Mouse (Mus musculus) cerebellum, adult 2 months (tissue): ENCODE data around the gene Tnr.

ENCODE experiments used
- CTCF ChIP-seq: fragments of 200-500 bp; IDR thresholded peaks from 2 replicates; pipeline ENCODE4 v1.5.1; 2011; ENCODE audit warnings: low read depth, mild to moderate bottlenecking, control low read depth, low read length, moderate library complexity, borderline replicate concordance; ENCODE audit not compliant: insufficient read depth
- POLR2A ChIP-seq: fragments of 200-500 bp; IDR thresholded peaks from 2 replicates; pipeline ENCODE4 v1.6.1; 2011; ENCODE audit warnings: low read length, control low read depth, borderline replicate concordance; ENCODE audit not compliant: insufficient read depth

GRCm38 (mm10) chr1:159730826-159731225 is 207.3 kb downstream of the Tnr start:
- TF ChIP-seq CTCF (no peak), POLR2A (no peak)
